Mouse (Mus musculus): ENCODE results near the gene Klhl40. TPM values are rescaled to one million over a fixed set of nuclear protein-coding genes. Genes with fewer than 3 reads are reported as not detected.

Gene Klhl40
- polyA plus RNA-seq (2015; fragmentation: Nextera tagmentation; extraction: Ambion mirVana) = not detected in 2 replicates

DNA sequence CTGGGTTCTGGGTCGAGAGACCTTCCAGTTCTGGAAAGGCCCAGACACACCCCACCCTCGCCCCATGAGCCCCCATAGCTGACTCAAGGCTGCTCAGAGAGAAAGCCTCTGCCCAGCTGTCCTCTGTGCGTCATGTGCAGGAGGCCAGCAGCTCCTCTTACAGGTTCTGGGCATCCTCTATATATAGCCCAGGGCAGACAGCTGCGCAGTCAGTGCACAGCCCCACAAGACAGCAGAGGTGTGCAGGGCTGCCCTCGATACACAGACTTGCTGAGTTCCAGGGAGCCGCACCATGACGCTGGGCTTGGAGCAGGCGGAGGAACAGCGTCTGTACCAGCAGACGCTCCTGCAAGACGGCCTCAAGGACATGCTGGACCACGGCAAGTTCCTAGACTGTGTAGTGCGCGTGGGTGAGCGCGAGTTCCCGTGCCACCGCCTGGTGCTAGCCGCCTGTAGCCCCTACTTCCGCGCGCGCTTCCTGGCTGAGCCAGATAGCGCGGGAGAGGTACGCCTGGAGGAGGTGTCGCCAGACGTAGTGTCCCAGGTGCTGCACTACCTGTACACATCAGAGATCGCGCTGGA, at the start of gene Klhl40:
TSS of gene Klhl40 (plus strand) at position 124 of the 582 bp plus-strand sequence.

DNA sequence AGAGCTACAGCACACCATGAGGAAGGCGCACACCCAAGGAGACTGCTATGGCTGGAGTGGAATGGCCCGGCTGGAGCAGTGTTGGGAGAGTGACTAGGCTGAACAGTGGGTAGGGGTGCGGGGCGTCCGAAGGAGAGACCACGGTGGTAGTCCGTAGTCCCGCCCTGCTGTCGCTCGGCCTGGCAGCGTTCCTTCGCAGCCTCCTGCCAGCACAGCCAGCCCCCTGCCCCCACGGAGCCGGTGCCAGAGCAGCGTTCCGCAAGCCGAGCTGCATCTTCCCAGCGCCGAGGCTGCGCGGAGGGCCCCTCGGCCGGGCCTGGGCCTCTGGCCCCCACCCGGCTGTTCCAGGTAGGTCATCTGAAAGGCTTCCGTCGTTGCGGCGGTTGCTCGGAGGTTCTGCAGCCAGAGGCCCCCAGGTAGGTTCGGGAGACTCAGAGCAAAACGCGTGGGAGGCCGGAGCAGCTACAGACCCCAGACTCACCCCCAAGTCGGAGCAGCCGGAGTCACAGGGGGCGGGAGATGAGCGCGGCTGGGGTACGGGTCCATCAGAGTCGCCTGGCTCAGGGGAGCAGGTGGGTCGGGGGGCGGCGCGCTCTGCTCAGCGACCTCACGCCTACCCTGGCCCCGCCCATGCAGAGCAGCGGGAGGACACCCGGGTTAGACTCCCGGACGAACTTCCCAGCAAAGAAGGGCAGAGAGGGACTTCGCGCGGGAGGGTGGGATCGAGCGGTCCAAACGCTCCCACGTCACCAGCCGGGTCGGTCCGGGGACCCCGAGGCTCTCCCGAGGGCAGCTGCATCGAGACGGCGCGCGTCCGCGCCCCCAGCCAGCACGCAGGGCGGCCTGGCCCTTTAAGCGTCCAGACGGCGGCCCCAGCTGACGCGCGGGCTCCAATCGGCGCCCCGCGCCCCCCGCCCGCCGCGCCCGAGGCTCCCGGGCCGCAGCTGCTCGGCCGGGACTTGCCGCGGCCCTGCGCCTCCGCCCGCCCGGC, 18.0 kb upstream of the Klhl40 start, which contains the start of gene Zfp651:
TSS of gene Zfp651 (plus strand) at position 240 of the 991 bp plus-strand sequence.

DNA sequence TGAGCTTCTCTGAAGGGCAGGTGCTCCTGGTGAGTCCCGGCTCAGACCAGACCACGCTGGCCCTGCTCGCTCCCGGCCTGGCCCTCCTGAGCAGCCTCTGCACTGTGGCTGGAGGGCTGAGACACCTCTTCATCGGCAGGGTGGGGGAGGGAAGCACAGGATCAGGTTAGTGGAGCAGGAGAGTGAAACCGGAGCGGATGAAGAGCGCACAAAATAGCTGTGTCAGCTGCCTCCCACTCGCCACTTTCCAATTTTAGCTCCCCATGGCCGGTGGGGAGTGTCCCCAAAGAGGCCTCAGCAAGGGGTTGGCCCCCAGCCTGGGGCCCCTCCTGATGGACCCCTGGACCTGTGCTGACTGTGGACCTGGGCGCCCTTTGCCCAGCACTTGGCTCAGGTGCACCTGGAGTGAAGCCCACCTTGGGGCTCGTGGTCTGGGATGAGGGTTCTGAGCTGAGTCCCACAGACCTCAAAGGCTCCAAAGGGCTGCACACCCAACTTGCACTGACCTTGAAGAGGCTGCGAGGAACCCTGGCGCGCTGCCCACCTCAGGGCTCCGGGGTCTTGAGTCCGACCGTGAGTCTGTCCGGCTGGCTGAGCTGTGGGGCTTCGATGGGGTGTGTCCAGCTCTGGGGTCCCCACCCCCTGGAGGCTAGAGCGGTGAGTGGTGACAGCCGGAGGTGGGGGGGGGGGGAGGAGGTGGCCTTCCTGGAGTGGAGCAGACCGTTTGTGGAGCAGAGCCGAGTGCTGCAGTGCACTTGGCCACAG, 14.5 kb downstream of the Klhl40 start, which contains the start of gene Hhatl:
TSS of gene Hhatl (minus strand) at position 751 of the 765 bp plus-strand sequence.

Other genes with a start within 250 kb of the Klhl40 start
- 0.32 TPM in 1 of 2 replicates, not detected in the other for gene Lyzl4, start 135.5 kb upstream of the Klhl40 start, polyA plus RNA-seq (2015; fragmentation: Nextera tagmentation; extraction: Ambion mirVana)
- 0.42 and 0.45 TPM in 2 replicates for gene Vipr1, start 134.9 kb upstream of the Klhl40 start, polyA plus RNA-seq (2015; fragmentation: Nextera tagmentation; extraction: Ambion mirVana)
- 4.6 and 6.9 TPM in 2 replicates for gene Sec22c, start 72.1 kb upstream of the Klhl40 start, polyA plus RNA-seq (2015; fragmentation: Nextera tagmentation; extraction: Ambion mirVana)
- gene Ss18l2, start 67.3 kb upstream of the Klhl40 start, polyA plus RNA-seq (2015; fragmentation: Nextera tagmentation; extraction: Ambion mirVana) = 68.7 and 73.3 TPM in 2 replicates
- 35.6 and 35.7 TPM in 2 replicates for gene Nktr, start 58.4 kb upstream of the Klhl40 start, polyA plus RNA-seq (2015; fragmentation: Nextera tagmentation; extraction: Ambion mirVana)
- gene Zfp651, start 18.3 kb upstream of the Klhl40 start, polyA plus RNA-seq (2015; fragmentation: Nextera tagmentation; extraction: Ambion mirVana) = 3.5 and 4.7 TPM in 2 replicates
- gene Hhatl, start 14.9 kb downstream of the Klhl40 start, polyA plus RNA-seq (2015; fragmentation: Nextera tagmentation; extraction: Ambion mirVana) = 0.11 and 0.13 TPM in 2 replicates
- not detected in 2 replicates for gene Ccdc13, start 61.9 kb downstream of the Klhl40 start, polyA plus RNA-seq (2015; fragmentation: Nextera tagmentation; extraction: Ambion mirVana)
- gene Higd1a, start 80.8 kb downstream of the Klhl40 start, polyA plus RNA-seq (2015; fragmentation: Nextera tagmentation; extraction: Ambion mirVana) = 85.3 and 93.9 TPM in 2 replicates
- 0.33 and 0.42 TPM in 2 replicates for gene Ackr2, start 120.7 kb downstream of the Klhl40 start, polyA plus RNA-seq (2015; fragmentation: Nextera tagmentation; extraction: Ambion mirVana)
- 0.06 and 0.08 TPM in 2 replicates for gene Cyp8b1, start 138.7 kb downstream of the Klhl40 start, polyA plus RNA-seq (2015; fragmentation: Nextera tagmentation; extraction: Ambion mirVana)
- 0.43 and 0.93 TPM in 2 replicates for gene Fam198a, start 173.4 kb downstream of the Klhl40 start, polyA plus RNA-seq (2015; fragmentation: Nextera tagmentation; extraction: Ambion mirVana)
- 1.5 and 3.3 TPM in 2 replicates for gene Pomgnt2, start 219.5 kb downstream of the Klhl40 start, polyA plus RNA-seq (2015; fragmentation: Nextera tagmentation; extraction: Ambion mirVana)